Mouse (Mus musculus): ENCODE results near the gene Hist1h2bm. TPM values are rescaled to one million over a fixed set of nuclear protein-coding genes. Genes with fewer than 3 reads are reported as not detected.
"Not testable (repeated sequence)": the region's sequence is repeated elsewhere in the genome, so short reads cannot be mapped to it uniquely, and the experiment has no call there.

Hist1h2bm gene
- polyA plus RNA-seq, 1 experiment from 2014 or later, result 8.0 TPM

DNA sequence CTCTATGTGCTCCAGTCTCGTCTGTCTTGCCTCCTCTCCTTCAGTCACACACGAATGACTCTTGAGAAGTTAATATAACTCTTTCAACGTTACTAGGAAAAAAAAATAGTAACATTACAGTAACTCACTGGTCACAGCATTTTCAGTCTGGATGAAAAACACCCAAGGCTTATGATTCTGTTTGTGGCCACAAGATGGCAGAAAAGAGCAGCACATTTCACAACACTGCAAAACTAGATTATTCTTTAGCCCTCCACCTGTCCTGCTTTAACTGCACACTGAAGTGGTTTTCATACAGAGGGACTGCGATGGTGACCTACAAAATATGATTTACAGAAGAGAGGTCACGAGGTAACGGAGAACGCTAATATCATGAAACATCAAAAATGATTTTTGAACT, 7.1 kb upstream of the Hist1h2bm start:
- peak; percentile 86 for TF ChIP-seq CTCF (IDR thresholded peaks at IDR 0.05; ENCODE audit: low read depth)
- Histone ChIP-seq H3K27ac (ENCODE audit: low read depth) (peak overlapping the region; percentile 98), H3K9me3 (ENCODE audit: low read depth, low read length) (no peaks in the 10 kb centered on the region), H3K36me3 (ENCODE audit: insufficient read depth) (no peaks in the 10 kb centered on the region), H3K4me2 (peak overlapping the region; percentile 86), H3K9ac (peak overlapping the region; percentile 55), H3K27me3 (ENCODE audit: insufficient read depth, low read length) (no peaks in the 10 kb centered on the region), H3K4me3 (ENCODE audit: low read depth, low read length) (peak overlapping the region; percentile 33), H3K4me1 (ENCODE audit: insufficient read depth) (peaks cover 4% of the 10 kb centered on the region)
- under 1% methylated on average over 7 of the region's 7 CpGs for WGBS
- peak; percentile 90 for DNase-seq
- ATAC-seq (ENCODE audit: insufficient read depth), result no peak

DNA sequence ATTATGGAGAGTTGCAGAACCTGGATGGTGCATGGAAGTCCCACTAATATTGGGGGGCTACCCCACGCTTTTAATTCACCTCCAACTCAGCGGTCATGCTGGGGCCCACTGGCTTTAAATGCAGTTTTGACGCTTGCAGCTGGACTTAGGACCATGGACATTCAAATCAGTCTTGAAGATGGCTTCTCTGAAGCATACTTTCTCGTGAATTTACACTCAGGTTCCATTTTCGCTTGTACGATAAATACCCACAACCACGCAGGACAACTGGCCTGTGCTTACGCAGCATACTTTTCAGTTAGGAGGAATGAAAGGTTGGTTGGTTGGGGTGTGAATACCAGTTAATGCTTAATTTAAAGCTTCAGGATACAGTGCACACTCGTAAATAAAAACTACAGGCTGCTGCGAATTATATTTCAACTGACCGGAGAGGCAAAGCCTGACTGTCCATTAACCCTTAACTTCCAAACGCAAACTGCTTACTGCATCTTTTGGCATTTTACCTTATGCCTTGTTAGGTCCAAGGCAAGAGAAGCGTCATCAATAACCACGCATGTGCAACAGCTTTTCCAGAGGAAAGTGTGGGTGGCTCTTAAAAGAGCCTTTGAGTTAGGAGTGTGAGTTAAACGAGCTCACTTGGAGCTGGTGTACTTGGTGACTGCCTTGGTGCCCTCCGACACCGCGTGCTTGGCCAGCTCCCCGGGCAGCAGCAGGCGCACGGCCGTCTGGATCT, 6.5 kb upstream of the Hist1h2bm start:
- H3K27me3 ChIP-seq (ENCODE audit: insufficient read depth, low read length), result no peaks in the 10 kb centered on the region
- no peak for ATAC-seq (ENCODE audit: insufficient read depth)
- peak overlapping the region; percentile 55 for H3K9ac ChIP-seq
- DNase-seq, result peak; percentile 64
- H3K9me3 ChIP-seq (ENCODE audit: low read depth, low read length), result no peaks in the 10 kb centered on the region
- H3K27ac ChIP-seq (ENCODE audit: low read depth), result peak overlapping the region; percentile 98
- WGBS, result under 1% methylated on average over 19 of the region's 22 CpGs
- TF ChIP-seq CTCF (IDR thresholded peaks at IDR 0.05; ENCODE audit: low read depth), result no peak
- H3K36me3 ChIP-seq (ENCODE audit: insufficient read depth), result no peaks in the 10 kb centered on the region
- peaks cover 4% of the 10 kb centered on the region for H3K4me1 ChIP-seq (ENCODE audit: insufficient read depth)
- H3K4me2 ChIP-seq, result peak overlapping the region; percentile 86
- peak overlapping the region; percentile 33 for H3K4me3 ChIP-seq (ENCODE audit: low read depth, low read length)

DNA sequence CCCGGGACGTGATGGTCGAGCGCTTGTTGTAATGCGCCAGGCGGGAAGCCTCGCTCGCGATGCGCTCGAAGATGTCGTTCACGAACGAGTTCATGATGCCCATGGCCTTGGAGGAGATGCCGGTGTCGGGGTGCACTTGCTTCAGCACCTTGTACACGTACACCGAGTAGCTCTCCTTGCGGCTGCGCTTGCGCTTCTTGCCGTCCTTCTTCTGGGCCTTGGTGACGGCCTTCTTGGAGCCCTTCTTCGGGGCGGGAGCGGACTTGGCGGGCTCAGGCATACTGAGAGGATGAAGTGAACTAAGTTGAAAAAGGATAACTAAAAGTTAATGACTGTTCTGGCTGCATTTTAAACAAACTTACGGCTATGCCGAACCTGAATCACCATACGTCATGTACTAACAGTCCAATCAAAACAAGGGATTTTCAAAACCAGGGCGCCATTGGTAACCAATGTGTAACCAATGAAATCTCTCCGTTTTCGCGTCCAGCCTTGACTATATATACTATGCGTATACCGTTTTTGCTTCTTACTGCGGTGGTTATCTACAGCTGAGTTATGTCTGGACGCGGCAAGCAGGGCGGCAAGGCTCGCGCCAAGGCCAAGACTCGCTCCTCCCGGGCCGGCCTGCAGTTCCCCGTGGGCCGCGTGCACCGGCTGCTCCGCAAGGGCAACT, 5.8 kb upstream of the Hist1h2bm start, which contains the start of the genes Hist1h2bl and Hist1h2ai:
TSS of gene Hist1h2bl (minus strand) at position 280 of the 676 bp plus-strand sequence.
TSS of gene Hist1h2ai (plus strand) at position 559 of the 676 bp plus-strand sequence.
- not testable (repeated sequence) for H3K9me3 ChIP-seq (ENCODE audit: low read depth, low read length)
- WGBS, result under 1% methylated on average over 24 of the region's 50 CpGs

DNA sequence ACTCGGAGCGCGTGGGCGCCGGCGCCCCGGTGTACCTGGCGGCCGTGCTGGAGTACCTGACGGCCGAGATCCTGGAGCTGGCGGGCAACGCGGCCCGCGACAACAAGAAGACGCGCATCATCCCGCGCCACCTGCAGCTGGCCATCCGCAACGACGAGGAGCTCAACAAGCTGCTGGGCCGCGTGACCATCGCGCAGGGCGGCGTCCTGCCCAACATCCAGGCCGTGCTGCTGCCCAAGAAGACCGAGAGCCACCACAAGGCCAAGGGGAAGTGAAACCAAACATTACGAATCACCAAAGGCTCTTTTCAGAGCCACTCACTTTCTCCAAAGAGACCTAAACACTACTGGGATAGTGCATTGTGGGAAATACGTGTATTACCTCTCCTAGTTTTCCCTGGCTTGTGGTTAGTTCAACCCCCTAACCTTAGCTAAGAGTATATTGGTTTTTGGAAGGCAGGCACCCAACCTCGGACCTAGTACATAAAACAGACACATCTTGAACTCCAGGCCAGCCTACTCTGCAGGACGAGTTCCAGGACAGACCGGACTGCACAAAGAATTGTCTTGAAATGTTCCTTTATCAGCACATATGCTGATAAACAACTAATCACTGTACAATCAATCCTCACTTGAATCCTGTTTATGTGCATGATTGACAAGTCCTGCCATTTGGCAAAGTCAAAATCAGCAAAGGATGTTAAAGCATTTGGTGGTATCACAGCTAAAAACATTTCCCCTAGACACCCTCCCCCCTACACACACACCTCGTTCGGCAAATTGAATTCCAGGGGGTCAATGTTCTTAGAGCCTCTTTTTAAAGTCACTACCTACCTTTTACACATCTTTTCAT, 5.1 kb upstream of the Hist1h2bm start:
- peak; percentile 4; the same call in 1 of the 2 replicates for ATAC-seq (ENCODE audit: insufficient read depth)
- not testable (repeated sequence) for H3K27me3 ChIP-seq (ENCODE audit: insufficient read depth, low read length); H3K4me1 ChIP-seq (ENCODE audit: insufficient read depth); H3K9me3 ChIP-seq (ENCODE audit: low read depth, low read length); H3K36me3 ChIP-seq (ENCODE audit: insufficient read depth)
- Histone ChIP-seq H3K4me3 (ENCODE audit: low read depth, low read length) (peak overlapping the region; percentile 47), H3K27ac (ENCODE audit: low read depth) (peak overlapping the region; percentile 98), H3K4me2 (peak overlapping the region; percentile 86), H3K9ac (peak overlapping the region; percentile 81)
- WGBS, result under 1% methylated on average over 9 of the region's 38 CpGs
- DNase-seq, result peak; percentile 76

More for the DNA sequence above, 5.8 kb upstream of the Hist1h2bm start, which contains the start of the genes Hist1h2bl and Hist1h2ai:
- H3K9ac ChIP-seq, result peak within 1 kb of the TSS; percentile 81
- not testable (repeated sequence) for H3K36me3 ChIP-seq (ENCODE audit: insufficient read depth); H3K4me1 ChIP-seq (ENCODE audit: insufficient read depth); H3K27me3 ChIP-seq (ENCODE audit: insufficient read depth, low read length)
- peak within 1 kb of the TSS; percentile 86 for H3K4me2 ChIP-seq
- ATAC-seq (ENCODE audit: insufficient read depth) (peak; percentile 90), DNase-seq (peak; percentile 99)
- H3K27ac ChIP-seq (ENCODE audit: low read depth), result peak within 1 kb of the TSS; percentile 98
- H3K4me3 ChIP-seq (ENCODE audit: low read depth, low read length), result peak within 1 kb of the TSS; percentile 47

DNA sequence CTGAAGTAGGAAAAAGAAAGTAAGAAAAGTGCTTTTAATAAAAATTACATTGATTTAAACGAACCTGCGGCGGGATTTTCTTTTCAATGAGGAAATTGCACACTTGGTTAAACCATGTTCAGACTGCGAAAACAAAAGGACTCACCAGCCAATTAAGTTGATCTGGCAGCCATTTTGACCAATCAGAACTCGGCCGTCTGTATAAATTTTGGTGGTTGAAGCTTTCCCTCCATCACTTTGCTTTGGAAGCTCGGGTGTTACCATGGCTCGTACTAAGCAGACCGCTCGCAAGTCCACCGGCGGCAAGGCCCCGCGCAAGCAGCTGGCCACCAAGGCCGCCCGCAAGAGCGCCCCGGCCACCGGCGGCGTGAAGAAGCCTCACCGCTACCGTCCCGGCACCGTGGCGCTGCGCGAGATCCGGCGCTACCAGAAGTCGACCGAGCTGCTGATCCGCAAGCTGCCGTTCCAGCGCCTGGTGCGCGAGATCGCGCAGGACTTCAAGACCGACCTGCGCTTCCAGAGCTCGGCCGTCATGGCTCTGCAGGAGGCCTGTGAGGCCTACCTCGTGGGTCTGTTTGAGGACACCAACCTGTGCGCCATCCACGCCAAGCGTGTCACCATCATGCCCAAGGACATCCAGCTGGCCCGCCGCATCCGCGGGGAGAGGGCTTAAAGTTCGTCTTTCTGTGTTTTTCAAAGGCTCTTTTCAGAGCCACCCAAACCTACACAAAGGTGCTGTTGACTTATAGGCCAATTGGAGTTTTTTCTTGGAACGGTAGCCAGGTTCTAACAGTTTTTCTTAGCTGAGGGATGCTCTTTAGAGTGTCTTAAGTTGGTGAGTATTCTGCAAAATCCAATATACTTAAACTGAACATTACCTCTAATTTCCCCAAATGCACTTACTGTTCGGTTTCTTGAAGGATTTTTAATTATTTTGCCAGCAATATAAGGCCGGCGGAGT, 4.2 kb upstream of the Hist1h2bm start, which contains the start of gene Hist1h3h:
TSS of gene Hist1h3h (plus strand) at position 263 of the 961 bp plus-strand sequence.
- H3K27me3 ChIP-seq (ENCODE audit: insufficient read depth, low read length); H3K36me3 ChIP-seq (ENCODE audit: insufficient read depth); H3K4me1 ChIP-seq (ENCODE audit: insufficient read depth); H3K9me3 ChIP-seq (ENCODE audit: low read depth, low read length): not testable (repeated sequence)
- DNase-seq (peak; percentile 98), ATAC-seq (ENCODE audit: insufficient read depth) (peak; percentile 31)
- H3K9ac ChIP-seq, result peak within 1 kb of the TSS; percentile 81
- WGBS, result under 1% methylated on average over 26 of the region's 56 CpGs
- peak within 1 kb of the TSS; percentile 86 for H3K4me2 ChIP-seq
- peak within 1 kb of the TSS; percentile 47 for H3K4me3 ChIP-seq (ENCODE audit: low read depth, low read length)
- H3K27ac ChIP-seq (ENCODE audit: low read depth), result peak within 1 kb of the TSS; percentile 98
